Mouse (Mus musculus) left cerebral cortex, adult 9 months (tissue): ENCODE results near the gene Hs6st3.
"Not testable (repeated sequence)": the region's sequence is repeated elsewhere in the genome, so short reads cannot be mapped to it uniquely, and the experiment has no call there.

Source experiments
- DNase-seq, 2 experiments: peaks; one replicate each; pipeline ENCODE4 v3.0.0; 2022; ENCODE audit warnings: low spot score in 2 of 2

The Hs6st3 gene

DNA sequence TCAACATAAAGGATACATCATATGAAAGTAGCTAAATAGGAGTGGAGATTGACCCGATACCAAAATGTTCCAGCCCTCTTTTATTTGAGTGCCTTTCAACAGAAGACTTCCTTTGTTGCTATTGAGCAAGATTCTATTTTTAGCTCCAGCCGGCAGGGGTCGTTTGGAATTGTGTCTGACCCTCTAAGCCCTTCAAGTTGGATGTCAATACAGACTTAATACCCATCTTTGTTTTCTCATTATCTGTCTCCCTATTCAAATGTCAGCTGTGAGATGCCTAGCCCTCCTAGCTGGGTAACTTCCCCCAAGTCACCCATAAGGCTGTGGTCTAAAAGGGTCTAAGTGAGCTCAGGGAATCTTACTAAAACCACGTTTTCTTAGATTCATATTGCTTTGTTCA is 312.3 kb downstream of the Hs6st3 start:
- DNase-seq, result no peak

DNA sequence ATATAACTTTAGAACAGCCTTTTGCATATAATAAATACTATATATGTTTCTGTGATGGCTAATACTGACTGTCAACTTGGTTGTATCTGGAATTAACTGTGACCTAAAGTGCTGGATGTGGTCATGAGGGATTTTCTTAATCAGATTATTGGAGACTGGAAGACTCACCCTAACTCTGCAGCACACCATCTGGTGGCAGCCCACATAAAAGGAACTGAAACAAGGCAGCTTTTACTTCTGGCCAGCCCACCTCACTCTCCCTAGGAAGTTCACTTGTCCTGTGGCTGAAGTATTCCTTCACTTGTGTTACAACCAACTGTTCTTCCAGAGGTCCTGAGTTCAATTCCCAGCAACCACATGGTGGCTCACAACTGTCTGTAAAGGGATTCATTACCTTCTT is 313.5 kb downstream of the Hs6st3 start:
- DNase-seq, result no peak

DNA sequence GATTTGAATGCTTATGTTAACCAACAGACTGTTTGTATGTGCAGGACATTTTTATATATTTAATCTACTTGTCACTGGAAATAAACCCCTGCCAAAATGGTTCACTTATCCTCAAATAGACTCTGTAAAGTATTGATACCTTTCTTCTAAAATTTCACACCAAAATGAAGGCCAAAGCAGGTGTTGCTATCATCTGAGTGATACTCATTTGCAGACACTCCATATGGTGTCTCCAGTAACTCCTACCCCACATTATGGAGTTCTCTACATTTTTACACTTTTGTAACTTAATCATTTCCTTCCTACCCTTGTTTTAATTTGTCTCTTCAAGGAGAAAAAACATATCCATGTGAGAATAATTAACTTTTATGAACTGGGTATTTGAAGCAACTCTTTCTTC is 314.2 kb downstream of the Hs6st3 start:
- no peak for DNase-seq

DNA sequence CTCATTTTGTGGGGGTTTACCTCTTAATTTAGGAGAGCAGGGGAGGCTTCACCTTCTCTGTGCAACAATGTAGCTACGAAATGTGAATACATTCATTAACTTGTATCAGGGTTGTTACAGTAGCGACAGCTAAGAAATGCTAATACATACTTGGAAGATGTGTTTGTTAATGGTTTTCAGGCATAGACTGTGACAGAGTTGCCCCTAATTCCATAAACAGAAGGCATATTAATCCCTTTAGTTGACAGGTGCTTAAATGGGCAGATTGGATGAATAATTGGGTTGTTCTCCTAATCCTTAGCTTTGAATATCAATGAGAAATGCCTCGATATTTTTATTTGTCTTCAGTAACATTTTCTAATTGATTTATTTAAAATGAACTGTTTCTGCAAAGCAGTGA is 314.7 kb downstream of the Hs6st3 start:
- DNase-seq, result no peak

DNA sequence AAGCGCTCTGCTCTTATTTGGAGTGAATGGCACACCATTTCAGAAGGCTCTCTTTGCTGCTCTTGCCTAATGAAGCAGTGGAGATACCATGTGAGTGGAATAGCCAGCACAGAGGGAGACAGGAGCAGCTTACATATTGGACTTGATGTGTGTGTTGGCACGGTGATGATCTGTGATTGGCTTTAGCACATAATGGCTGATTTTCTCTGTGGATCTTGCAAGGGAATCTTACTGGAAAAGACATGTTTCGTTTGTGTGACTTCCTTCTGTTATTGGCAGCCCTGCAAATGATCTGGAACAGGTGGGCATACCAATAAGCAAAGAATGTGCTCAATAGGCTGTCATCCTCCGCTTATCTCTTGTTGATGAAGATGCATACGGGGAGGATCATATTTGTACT is 326.2 kb downstream of the Hs6st3 start:
- no peak for DNase-seq

DNA sequence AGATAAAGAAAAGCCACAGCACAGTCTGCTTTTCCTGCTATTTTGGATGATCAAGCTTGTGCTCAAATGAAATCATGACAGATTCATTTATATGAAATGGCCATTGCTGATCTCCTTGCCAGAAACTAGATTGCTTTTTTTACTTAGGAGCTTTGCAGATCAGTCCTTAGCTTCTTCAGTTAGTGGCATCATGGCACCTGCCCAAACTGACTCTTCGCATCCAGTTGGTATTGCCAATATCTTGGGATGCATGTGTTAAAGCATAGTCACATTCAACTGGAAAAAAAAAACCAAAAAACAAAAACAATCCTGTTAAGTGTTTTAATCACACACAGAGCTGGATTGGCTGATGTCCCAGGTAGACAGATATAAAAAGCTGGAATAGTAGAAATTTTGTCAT is 326.7 kb downstream of the Hs6st3 start:
- DNase-seq, result peak in 1 of 2 experiments; percentile 19

DNA sequence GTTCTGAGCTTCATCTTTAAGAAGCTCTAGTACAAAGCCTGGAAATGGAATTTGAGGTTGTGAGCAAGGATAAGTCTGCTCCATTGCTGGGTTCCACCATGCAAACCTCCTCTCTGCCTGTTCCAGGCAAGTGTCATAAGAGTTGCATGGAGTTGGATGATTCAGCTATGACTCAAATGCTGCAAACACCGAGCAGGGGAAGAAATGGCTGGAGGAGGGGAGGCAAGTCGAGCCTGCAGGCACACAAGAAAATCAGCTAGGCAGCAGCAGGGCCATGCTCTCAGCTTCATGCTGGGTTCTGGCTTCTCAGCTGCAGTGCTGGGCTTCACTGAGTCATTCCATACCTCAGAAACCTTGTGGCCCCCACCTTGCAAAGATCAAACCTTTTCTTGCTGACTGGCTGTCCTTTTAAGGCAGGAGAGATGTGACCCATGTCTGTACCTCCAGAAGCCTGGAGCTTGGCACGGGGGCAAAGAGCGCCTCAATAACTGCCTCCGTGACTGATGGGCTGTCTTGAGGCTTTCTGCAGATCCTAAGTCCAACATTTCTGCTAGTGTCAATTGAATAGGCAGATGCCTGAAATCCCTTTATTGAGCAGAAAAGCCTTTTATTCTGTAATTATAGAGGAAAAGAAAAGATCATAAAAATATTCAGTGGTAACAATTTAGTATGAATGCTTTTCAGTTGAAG is 328.9 kb downstream of the Hs6st3 start:
- DNase-seq, result peak; percentile 32 to 59

DNA sequence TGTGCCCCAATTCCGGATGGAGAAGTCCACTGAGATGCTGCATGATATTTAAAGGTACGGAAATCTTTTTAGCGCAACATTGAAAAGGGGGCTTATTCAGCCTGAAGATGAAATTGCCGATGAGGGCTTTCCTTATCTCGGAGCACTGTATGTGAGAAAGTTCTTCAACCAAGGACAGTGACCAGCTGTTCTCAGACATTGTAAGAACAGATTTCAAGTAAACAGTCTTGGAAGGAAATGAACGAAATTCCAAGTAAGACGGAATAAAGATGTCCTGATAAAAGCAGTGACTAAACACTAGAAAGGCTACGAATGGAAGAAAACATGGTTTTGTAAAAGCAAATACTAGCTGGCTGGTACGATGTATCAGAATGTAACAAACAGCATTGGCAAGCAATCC is 338.4 kb downstream of the Hs6st3 start:
- DNase-seq, result no peak

DNA sequence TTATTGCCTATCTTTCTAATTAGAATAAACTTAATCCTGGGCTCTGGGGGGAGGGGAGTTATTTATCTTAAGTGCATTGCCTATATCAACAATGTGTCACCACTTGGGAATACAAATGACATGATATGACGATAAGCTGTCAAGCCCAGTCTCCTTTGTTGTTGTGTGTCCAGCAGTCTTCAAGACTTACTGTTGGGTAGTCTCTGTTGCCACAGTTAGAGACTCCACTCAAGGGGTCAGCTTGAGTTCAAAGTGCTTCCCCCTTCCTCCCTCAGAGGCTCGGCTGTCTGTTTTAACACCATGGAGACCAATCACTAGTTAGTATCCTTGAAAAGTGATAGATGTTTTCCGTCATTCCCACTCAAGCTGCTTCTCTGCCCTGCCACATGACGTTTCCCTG is 339.7 kb downstream of the Hs6st3 start:
- no peak for DNase-seq

DNA sequence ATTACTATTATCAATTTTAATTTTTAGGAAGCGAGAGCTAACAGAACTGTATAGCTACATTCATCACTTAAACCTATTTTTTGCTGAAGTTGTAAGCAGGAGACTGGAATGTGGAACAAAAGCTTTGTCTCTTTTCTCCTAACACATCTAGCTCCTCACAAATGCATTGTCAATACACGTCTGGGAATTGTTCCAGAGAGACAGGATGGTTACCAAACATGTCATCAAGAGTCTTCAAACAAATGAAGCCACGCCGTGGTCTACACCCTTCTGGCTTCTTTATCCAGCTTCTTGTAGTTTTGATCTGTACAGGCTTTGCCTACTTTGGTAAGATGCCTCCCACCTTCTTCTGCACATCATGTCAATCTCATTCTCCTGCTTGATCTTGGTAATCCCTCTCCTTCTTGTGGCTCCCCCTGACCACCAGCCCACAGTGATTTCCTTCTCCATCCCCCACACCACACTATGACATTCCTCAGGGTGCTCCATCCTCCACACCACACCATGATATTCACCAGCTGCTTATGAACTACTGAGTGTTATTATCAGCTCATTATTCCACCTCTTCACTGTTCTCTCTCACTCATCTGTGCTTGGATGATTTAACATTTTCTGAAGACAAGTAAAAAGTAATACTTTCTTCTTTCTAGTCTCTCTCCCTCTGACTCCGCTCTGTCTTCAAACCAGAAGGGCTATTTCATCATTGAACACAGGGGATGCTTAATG is 351.0 kb downstream of the Hs6st3 start:
- DNase-seq, result peak in 1 of 2 experiments; percentile 10

DNA sequence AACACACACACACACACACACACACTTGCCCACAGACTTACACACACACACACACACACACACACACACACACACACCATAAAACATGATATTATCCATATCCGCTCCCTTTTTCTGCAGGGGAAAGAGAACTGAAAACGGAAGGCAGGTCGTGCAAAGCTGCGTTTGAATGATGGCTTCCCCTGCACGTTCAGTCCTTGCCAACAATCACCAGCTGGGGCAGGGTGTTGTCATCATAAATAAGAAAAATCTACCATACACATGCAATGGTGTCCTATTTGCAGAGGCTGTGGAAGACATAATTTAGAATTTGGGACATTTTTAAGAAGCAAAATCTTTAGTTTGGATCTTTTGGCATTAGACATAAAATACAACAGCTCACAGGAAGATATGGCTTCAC is 382.5 kb downstream of the Hs6st3 start:
- no peak for DNase-seq

DNA sequence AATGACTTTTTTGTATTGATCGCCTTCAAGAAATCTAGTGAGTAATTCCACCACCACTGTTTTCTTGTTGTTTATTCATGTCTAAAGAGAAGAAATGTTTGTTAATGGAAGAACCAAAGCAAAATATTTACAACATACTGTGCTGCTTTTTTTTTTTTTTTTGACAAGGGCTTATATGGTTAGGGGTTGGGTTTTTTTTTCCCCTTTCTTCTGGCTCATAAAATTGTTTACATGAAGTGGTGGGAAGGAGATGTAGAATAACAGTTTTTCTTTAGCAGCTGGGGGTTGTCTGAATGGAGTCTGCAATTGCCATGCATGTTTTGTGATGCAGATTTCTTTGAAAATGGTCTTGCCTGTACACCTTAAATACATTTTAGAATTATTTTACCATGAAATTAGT is 382.9 kb downstream of the Hs6st3 start:
- no peak for DNase-seq

DNA sequence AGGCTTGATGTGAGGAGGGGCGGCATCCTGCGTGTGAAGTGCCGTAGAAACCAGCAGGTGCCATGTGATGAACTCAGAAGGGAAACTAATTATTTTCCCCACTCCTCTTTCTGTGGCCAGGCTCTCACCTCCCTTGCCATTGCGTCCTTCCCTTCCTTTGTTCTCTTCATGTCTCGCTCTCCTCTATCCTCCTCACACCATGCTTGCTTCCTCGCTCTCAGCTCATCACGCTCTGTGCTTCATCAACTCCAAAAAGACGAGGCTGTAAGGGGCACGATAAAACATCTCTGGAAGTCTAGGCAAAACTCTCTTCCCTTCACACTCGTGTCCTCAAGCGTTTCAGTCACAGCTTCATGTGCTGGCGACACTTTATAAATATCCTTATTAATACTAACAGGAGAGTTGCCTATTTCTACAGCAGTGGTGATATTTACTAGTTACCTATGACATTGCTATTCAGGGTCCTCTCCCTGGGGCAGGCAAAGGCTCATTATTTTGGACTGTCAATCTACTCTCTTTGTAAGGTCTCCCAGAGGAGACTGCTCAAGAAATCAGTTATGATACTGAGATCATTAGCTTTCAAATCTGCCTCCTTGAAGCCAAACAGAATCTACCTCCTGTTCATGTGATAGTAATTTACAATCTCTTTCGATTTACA is 394.9 kb downstream of the Hs6st3 start:
- no peak for DNase-seq

DNA sequence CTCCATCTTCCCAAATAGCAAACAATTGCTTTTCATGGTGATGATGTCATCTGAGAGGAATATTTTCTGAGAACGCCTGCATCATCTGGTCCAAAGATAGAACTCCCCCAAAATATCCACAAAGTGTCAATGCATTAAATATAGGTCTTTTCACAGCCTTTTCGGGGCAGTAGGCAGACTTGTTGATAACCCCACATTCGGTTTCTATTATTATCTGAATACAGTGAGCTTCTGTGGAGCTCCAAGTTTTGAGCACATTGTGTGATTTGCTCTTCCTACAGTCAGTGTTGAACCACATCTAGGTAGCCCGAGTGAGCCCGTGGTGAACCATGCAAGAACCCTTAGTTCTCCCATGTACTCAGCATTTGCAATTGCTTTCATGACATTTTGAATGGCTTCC is 402.4 kb downstream of the Hs6st3 start:
- DNase-seq, result no peak

DNA sequence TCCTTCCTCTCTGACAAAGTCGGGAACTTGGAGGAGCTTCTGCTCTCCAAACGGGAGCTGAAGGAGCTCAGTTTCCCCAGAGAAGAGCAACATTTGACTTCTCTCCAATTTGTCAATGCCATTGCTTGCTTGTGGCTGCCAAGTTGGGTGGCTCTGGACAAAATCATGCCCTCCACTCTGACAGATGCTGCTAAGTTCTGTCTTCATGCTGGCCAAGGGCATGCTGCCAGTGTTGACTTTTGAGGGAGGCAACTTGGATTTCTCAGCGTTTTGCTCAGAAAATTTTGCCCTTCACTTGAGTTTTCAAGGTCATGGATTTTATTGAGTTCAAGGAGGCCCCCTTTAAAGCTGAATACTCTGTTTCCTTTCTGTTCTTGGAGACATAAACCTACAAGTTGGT is 406.5 kb downstream of the Hs6st3 start:
- DNase-seq, result no peak

DNA sequence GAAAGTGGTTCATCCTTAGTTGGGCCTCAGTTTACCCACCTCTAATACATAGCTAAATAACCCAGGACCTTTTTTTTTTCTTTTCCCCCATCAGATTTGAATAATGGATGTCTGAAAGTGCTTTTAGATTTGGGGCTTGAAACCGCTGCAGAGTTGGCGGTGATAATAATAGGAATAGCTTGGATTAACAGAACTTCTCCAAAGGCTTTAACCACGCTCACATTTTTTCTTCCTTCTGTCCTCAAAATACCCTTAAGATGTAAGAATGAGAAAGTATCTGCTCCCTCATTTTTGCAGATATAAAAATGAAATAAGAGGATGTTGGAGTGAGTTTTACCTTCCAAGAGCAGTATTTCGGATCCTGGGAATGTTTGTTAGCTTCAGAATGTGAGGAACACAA is 420.2 kb downstream of the Hs6st3 start:
- DNase-seq, result no peak

DNA sequence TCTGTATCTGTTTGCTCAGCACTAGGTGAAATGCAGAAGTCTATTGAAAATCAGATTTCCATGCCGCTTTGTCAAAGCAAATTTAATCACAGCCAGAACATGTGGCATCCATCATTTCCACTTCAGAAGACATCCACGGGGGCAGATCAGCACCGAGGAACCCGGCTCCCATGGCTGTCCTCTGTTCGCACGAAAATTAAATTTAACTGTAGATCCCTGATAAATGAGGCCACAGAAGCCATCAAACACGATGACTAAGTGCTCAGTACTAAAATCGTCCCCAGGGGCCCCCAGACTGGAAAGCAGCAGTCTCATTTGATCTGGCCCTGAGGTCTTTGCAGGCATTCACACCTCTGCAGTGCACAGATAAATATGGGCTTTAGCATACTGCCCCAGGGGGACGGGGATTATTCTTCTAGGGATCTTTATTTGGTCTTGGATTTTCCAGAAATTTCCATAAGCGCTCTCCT is 443.9 kb downstream of the Hs6st3 start:
- no peak for DNase-seq

DNA sequence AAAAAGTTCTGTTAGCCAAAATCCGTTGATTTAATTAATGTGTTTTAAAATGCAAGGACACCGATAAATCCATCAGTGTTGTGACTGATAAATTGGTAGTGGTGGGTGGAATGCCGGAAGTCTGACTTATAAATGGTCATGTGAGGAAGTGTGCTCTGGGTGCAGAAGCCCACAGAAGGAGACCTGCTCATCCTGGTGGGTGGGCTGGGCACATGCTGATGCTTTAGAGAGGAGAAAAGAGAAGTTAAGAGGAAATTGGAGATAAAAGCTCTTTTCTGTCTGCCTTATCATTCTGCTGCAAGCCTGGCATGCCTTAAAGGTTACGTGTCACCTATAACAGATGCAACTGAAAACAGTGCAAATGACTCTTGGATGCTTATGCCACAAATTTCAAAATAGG is 446.9 kb downstream of the Hs6st3 start:
- DNase-seq, result no peak

DNA sequence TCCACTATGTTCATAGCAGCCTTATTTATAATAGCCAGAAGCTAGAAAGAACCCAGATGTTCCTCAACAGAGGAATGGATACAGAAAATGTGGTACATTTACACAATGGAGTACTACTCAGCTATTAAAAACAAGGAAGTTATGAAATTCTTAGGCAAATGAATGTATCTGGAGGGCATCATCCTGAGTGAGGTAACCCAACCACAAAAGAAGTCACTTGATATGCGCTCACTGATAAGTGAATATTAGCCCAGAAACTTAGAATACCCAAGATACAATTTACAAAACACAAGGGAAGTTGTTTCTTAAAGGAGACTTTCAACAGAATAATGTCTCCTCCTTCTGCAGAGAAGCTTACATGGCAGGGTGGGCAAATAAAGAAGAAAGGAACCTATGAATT is 449.2 kb downstream of the Hs6st3 start:
- DNase-seq, result not testable (repeated sequence)

DNA sequence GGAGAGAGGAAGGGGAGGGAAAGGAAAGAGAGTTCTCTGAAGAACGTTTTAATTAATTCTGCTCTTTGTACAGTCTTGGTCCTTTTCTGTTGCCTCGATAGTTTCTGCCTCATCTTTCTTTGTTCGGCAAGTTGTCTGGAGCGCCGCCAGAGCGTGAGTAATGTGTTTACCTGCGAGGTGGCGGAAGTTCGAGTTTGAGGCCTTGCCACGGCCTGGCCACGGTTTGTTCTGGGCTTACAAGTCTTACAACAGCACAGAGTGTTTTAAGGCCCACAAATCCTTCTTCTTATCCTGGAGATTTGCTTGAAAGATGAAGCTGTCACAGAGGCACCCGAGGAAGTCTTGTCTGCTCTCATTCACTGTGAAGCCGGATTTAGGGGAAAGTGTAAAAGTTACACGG is 466.2 kb downstream of the Hs6st3 start:
- no peak for DNase-seq

DNA sequence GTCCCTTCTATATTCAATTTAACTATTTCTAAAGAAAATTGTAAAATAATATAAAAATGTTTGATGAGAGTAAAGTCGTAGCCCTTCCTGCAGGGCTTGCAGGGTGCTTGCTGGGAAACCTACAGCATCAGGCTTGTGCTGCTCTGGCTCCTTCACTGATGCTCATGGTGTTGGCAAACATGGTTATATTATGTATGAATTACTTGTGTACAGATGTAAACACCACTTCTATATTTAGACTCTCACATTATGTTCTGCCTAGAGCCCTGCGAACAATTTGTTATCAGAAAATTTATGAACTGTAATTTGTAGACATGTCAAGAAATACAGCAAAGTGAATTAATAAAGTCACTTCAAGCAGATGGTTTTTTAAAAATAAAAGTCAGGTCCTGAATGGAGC is 474.7 kb downstream of the Hs6st3 start:
- DNase-seq, result no peak

DNA sequence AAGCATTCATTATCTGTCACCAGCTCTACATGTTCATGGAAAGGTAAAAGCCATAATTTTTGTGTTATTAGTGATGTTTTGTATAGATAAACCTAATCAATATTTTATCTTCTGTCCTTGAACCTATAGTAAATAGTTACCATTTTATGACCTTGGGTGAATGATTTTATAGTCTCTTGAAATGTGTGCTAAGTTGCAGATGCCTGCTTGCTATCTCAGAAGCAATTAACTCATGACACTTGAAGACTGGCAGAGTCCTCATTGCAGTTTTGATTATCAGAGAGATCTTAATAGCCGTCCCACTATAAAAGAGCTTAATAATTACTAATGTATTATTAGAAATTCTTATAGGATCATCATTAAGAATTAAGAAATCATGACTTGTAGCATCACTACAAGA is 491.0 kb downstream of the Hs6st3 start:
- no peak for DNase-seq

DNA sequence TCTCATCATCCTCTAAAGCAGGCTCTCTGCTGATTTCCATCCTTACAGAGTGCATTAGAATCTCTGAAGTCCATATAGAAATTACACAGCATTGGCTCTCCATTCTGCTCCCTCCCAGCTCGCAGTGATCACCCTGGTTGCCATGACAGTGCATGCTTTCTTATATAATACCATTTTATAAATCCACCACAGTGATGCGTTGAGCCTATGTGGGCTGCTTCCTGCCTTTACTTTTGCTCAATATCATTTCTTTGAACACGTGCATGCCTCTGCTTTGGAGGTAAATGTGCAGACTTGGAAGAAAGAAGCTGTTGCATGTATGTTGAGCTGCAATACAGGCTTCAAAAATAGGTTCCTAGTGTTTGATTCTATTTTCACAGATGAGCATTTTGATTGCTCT is 494.9 kb downstream of the Hs6st3 start:
- DNase-seq, result peak; percentile 10 to 15
